Mouse (Mus musculus): ENCODE results near the gene Pdss1. TPM values are rescaled to one million over a fixed set of nuclear protein-coding genes. Genes with fewer than 3 reads are reported as not detected.
A peak's percentile ranks its signal among the peaks of the same experiment; 100 is the strongest.
"Not testable (repeated sequence)": the region's sequence is repeated elsewhere in the genome, so short reads cannot be mapped to it uniquely, and the experiment has no call there.

Pdss1 gene
- polyA plus RNA-seq, 1 experiment from 2014 or later, result 27.3 TPM

DNA sequence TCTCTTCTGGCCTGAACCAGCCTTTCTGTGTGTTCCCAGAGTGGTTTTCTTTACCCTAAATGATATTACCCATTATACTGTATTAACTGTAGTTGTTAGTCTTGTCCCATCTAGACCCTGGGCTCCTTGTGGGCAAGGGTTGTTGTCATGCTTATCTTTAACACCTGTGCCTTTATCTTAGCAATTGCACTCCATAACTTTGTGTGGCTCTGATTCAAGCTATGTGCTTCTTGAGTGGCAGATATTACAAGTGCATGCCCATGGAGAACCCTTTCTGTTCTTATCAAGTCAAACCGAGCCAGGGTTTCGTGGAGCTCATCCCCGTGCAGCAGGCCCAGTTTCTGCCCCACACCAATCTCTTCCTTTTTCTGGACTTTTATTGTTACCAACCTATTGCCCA, 8.6 kb downstream of the Pdss1 start:
- Histone ChIP-seq H3K9me3 (replicated peaks; ENCODE audit: low read length) (no peaks in the 10 kb centered on the region), H3K36me3 (ENCODE audit: insufficient read depth, low read length) (peaks cover 15% of the 10 kb centered on the region), H3K4me1 (replicated peaks; ENCODE audit: insufficient read depth, low read length) (no peaks in the 10 kb centered on the region), H3K4me3 (replicated peaks; ENCODE audit: low read depth, low read length) (no peak overlapping the region), H3K27ac (no peak overlapping the region), H3K9ac (ENCODE audit: low read depth, low read length) (no peak overlapping the region), H3K27me3 (ENCODE audit: insufficient read depth, low read length) (no peaks in the 10 kb centered on the region), H3K4me2 (ENCODE audit: low read length) (no peak overlapping the region)
- WGBS, result 96% methylated on average over 3 of the region's 3 CpGs
- DNase-seq (ENCODE audit: low spot score) (no peak), ATAC-seq (replicated peaks; ENCODE audit: low FRiP score, low read depth) (no peak)
- TF ChIP-seq CTCF (IDR thresholded peaks at IDR 0.05; ENCODE audit: low read depth), result no peak

- ATAC-seq (replicated peaks; ENCODE audit: low FRiP score, low read depth) (no peak; the same call in 1 of the 2 replicates), DNase-seq (ENCODE audit: low spot score) (peak; percentile 18)
- Histone ChIP-seq H3K27me3 (ENCODE audit: insufficient read depth, low read length) (no peaks in the 10 kb centered on the region), H3K4me2 (ENCODE audit: low read length) (no peak overlapping the region), H3K4me3 (replicated peaks; ENCODE audit: low read depth, low read length) (no peak overlapping the region), H3K9me3 (replicated peaks; ENCODE audit: low read length) (no peaks in the 10 kb centered on the region), H3K4me1 (replicated peaks; ENCODE audit: insufficient read depth, low read length) (no peaks in the 10 kb centered on the region), H3K36me3 (ENCODE audit: insufficient read depth, low read length) (peaks cover 10% of the 10 kb centered on the region; the same call in 1 of the 2 replicates), H3K9ac (ENCODE audit: low read depth, low read length) (no peak overlapping the region), H3K27ac (peak overlapping the region; percentile 34; the same call in 1 of the 2 replicates)
- WGBS, result 73% methylated on average over 3 of the region's 3 CpGs
- no peak for TF ChIP-seq CTCF (IDR thresholded peaks at IDR 0.05; ENCODE audit: low read depth)
Observed at GRCm38 (mm10) chr2:22914421-22914820, 19.1 kb downstream of the Pdss1 start.

GRCm38 (mm10) chr2:22918651-22919050, 23.3 kb downstream of the Pdss1 start:
- no peak for ATAC-seq (replicated peaks; ENCODE audit: low FRiP score, low read depth)
- WGBS, result 82% methylated on average over 2 of the region's 2 CpGs

DNA sequence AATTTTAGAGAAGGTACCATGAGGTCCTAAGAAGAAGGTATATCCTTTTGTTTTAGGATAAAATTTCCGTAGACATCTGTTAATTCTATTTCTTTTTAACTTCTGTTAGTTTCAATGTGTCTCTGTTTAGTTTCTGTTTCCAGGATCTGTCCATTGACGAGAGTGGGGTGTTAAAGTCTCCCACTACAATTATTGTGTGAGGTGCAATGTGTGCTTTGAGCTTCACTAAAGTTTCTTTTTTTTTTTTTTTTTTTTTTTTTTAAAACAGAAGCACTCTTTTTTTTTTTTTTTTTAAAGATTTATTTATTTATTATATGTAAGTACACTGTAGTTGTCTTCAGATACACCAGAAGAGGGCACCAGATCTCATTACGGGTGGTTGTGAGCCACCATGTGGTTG, 30.6 kb downstream of the Pdss1 start:
- H3K4me2 ChIP-seq (ENCODE audit: low read length); H3K27me3 ChIP-seq (ENCODE audit: insufficient read depth, low read length); H3K9ac ChIP-seq (ENCODE audit: low read depth, low read length); H3K36me3 ChIP-seq (ENCODE audit: insufficient read depth, low read length); H3K9me3 ChIP-seq (replicated peaks; ENCODE audit: low read length); DNase-seq (ENCODE audit: low spot score); H3K27ac ChIP-seq; H3K4me1 ChIP-seq (replicated peaks; ENCODE audit: insufficient read depth, low read length); H3K4me3 ChIP-seq (replicated peaks; ENCODE audit: low read depth, low read length); ATAC-seq (replicated peaks; ENCODE audit: low FRiP score, low read depth): not testable (repeated sequence)
- WGBS, result 95% methylated on average over 2 of the region's 3 CpGs

More at GRCm38 (mm10) chr2:22918651-22919050, 23.3 kb downstream of the Pdss1 start:
- H3K4me2 ChIP-seq (ENCODE audit: low read length), result no peak overlapping the region
- H3K36me3 ChIP-seq (ENCODE audit: insufficient read depth, low read length), result peaks cover 10% of the 10 kb centered on the region; the same call in 1 of the 2 replicates
- no peak overlapping the region for H3K27ac ChIP-seq
- H3K9me3 ChIP-seq (replicated peaks; ENCODE audit: low read length), result no peaks in the 10 kb centered on the region
- DNase-seq (ENCODE audit: low spot score), result no peak
- no peak overlapping the region for H3K4me3 ChIP-seq (replicated peaks; ENCODE audit: low read depth, low read length)
- no peak overlapping the region for H3K9ac ChIP-seq (ENCODE audit: low read depth, low read length)
- no peak for TF ChIP-seq CTCF (IDR thresholded peaks at IDR 0.05; ENCODE audit: low read depth)
- H3K27me3 ChIP-seq (ENCODE audit: insufficient read depth, low read length), result no peaks in the 10 kb centered on the region
- H3K4me1 ChIP-seq (replicated peaks; ENCODE audit: insufficient read depth, low read length), result no peaks in the 10 kb centered on the region

DNA sequence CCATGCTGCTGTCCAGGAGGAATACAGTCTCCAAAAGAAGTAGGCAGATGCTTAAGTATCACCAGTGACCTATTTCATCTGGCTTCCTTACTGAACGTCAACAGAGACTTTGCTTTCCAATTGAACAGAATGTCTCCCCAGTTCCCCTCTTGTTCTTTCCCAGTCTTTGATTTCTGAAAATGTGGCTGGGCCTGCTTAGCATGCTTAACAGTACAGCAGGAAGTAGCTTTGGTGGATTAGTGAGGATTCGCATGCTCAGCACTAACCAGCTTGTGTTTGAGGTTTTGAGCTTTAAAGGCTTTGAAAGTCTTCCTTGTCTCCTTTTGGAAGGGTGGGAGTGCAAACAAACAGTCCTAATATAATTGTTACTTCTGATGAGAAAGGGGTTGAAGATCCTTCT, 32.9 kb downstream of the Pdss1 start:
- Histone ChIP-seq H3K4me1 (replicated peaks; ENCODE audit: insufficient read depth, low read length) (no peaks in the 10 kb centered on the region), H3K4me3 (replicated peaks; ENCODE audit: low read depth, low read length) (no peak overlapping the region), H3K27me3 (ENCODE audit: insufficient read depth, low read length) (no peaks in the 10 kb centered on the region), H3K27ac (no peak overlapping the region), H3K9me3 (replicated peaks; ENCODE audit: low read length) (no peaks in the 10 kb centered on the region), H3K4me2 (ENCODE audit: low read length) (no peak overlapping the region), H3K36me3 (ENCODE audit: insufficient read depth, low read length) (no peaks in the 10 kb centered on the region), H3K9ac (ENCODE audit: low read depth, low read length) (no peak overlapping the region)
- ATAC-seq (replicated peaks; ENCODE audit: low FRiP score, low read depth), result no peak
- no peak for DNase-seq (ENCODE audit: low spot score)
- WGBS, result 84% methylated on average over 2 of the region's 2 CpGs
- TF ChIP-seq CTCF (IDR thresholded peaks at IDR 0.05; ENCODE audit: low read depth), result no peak

DNA sequence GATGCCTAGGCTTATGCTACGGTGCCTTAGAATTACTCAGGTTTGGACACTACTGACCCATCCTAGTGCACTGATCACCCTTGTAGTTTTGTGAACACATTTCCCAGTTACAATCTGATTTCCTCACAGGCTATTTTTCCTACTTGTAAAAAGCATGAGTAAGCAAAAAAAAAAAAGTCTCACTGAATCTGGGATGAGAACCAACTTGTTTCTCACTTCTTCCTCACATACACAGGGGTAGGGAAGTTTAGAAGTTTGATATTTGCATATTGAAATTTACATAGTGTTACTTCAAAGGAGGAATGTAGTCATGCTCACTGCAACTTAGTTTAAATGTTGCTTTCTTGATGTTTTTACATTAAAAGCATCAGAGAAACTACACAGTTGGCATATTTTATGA, 38.2 kb downstream of the Pdss1 start:
- Histone ChIP-seq H3K9me3 (replicated peaks; ENCODE audit: low read length) (no peaks in the 10 kb centered on the region), H3K36me3 (ENCODE audit: insufficient read depth, low read length) (no peaks in the 10 kb centered on the region), H3K9ac (ENCODE audit: low read depth, low read length) (no peak overlapping the region), H3K27ac (no peak overlapping the region), H3K4me3 (replicated peaks; ENCODE audit: low read depth, low read length) (no peak overlapping the region), H3K27me3 (ENCODE audit: insufficient read depth, low read length) (no peaks in the 10 kb centered on the region), H3K4me2 (ENCODE audit: low read length) (no peak overlapping the region), H3K4me1 (replicated peaks; ENCODE audit: insufficient read depth, low read length) (no peaks in the 10 kb centered on the region)
- no peak for TF ChIP-seq CTCF (IDR thresholded peaks at IDR 0.05; ENCODE audit: low read depth)
- 86% methylated on average over 1 of the region's 1 CpGs for WGBS
- no peak for DNase-seq (ENCODE audit: low spot score)
- ATAC-seq (replicated peaks; ENCODE audit: low FRiP score, low read depth), result no peak

GRCm38 (mm10) chr2:22949956-22950355, 54.6 kb downstream of the Pdss1 start:
- no peak for ATAC-seq (replicated peaks; ENCODE audit: low FRiP score, low read depth)
- TF ChIP-seq CTCF (IDR thresholded peaks at IDR 0.05; ENCODE audit: low read depth), result no peak

More at GRCm38 (mm10) chr2:22949956-22950355, 54.6 kb downstream of the Pdss1 start:
- Histone ChIP-seq H3K36me3 (ENCODE audit: insufficient read depth, low read length) (peaks cover 7% of the 10 kb centered on the region), H3K4me3 (replicated peaks; ENCODE audit: low read depth, low read length) (no peak overlapping the region), H3K27me3 (ENCODE audit: insufficient read depth, low read length) (no peaks in the 10 kb centered on the region), H3K4me1 (replicated peaks; ENCODE audit: insufficient read depth, low read length) (no peaks in the 10 kb centered on the region), H3K9ac (ENCODE audit: low read depth, low read length) (no peak overlapping the region), H3K4me2 (ENCODE audit: low read length) (no peak overlapping the region), H3K27ac (no peak overlapping the region), H3K9me3 (replicated peaks; ENCODE audit: low read length) (no peaks in the 10 kb centered on the region)
- DNase-seq (ENCODE audit: low spot score), result no peak
- 39% methylated on average over 4 of the region's 4 CpGs for WGBS

All from kidney, postnatal 0 days (tissue).